Mouse (Mus musculus): ENCODE results near the gene Arl5c. TPM values are rescaled to one million over a fixed set of nuclear protein-coding genes. Genes with fewer than 3 reads are reported as not detected.

The Arl5c gene
- polyA plus RNA-seq, 1 experiment from 2014 or later = 4.0 TPM

DNA sequence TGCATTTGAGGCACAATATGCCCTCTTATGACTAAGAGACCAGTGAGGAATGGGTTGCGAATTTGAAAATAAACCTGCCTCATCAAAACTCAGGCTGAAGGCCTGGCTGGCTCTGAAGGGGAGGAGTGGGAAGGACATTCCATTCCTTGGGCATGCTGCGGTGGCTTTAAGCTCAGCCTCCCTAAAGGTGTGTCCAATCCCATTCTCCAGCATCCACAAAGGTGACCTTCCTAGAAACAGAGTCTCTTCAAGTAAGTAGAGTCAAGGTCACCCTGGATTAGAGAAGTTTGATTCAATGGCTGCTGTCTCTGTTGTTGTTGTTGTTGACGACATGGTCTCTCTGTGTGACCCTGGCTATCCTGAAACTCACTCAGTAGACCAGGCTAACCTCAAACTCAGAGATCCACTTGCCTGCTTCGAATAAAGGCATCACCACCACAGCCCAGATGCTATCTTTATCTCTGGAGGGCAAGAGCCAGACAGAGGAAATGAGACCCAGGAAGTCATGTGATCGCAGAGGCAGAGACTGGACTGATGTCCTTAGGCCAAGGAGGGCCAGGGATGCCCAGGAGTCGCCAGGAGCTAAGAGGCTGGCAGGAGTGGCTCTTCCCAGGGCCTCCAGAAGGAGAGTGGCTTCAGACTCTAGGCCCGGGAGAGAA, 37.2 kb downstream of the Arl5c start:
- H3K36me3 ChIP-seq (ENCODE audit: control insufficient read depth, insufficient read depth, low read length) = no peaks in the 10 kb centered on the region
- no peak for ATAC-seq (ENCODE audit: insufficient number of reproducible peaks, insufficient read depth, low FRiP score, low read depth)
- H3K4me3 ChIP-seq (ENCODE audit: control insufficient read depth in 1 of 2, insufficient read depth in 1 of 2, low read depth in 1 of 2, low read length in 2 of 2) = no peak overlapping the region
- no peak overlapping the region for H3K27ac ChIP-seq (replicated peaks in 1 of 2; ENCODE audit: control insufficient read depth in 1 of 2, insufficient read depth in 1 of 2, low read depth in 2 of 2, low read length in 2 of 2)
- no peaks in the 10 kb centered on the region; the same call in 1 of the 2 replicates for H3K27me3 ChIP-seq (ENCODE audit: control insufficient read depth, insufficient read depth, low read length)
- H3K9ac ChIP-seq (ENCODE audit: low read length) = no peak overlapping the region
- H3K9me3 ChIP-seq (ENCODE audit: control insufficient read depth, low read length) = no peaks in the 10 kb centered on the region
- H3K4me1 ChIP-seq (ENCODE audit: control insufficient read depth in 2 of 2, insufficient read depth in 2 of 2, low read length in 2 of 2) = peaks cover 10% of the 10 kb centered on the region in 2 experiments
- 74% methylated on average over 7 of the region's 7 CpGs for WGBS
- H3K4me2 ChIP-seq (ENCODE audit: low read length) = no peak overlapping the region

DNA sequence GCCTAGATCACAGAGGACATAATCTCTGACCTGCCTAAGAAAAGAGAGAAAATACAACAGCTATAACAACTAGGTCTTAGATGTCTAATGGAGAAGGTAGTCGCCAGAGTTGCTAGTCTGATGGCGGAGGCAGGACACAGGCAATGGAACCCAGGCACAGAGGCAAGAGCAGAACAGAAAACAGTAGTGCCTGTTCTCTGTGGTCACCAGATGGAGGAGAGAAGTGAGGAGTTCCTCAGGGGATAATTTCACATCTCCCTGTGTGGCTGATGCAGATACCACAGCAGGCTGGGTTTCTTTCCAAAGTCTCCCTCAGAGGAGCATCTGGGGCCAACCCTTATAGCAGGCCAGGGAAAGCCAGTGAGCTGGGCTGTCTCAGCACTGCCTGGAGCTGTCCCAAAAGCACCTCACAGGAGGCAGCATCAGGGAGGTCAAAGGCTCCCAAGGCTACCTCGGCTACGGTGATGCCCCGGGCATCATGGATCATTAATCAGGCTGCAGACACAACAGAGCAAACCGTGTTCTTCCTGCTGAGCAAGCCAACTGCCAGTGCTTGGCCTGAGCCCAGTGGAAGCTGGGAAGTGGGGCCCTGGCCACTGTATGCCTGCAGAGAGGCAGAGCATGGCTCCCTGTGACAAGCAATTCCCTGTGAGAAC, 38.9 kb downstream of the Arl5c start:
- H3K36me3 ChIP-seq (ENCODE audit: control insufficient read depth, insufficient read depth, low read length) = no peaks in the 10 kb centered on the region
- H3K4me2 ChIP-seq (ENCODE audit: low read length) = no peak overlapping the region
- no peak overlapping the region for H3K4me3 ChIP-seq (ENCODE audit: control insufficient read depth in 1 of 2, insufficient read depth in 1 of 2, low read depth in 1 of 2, low read length in 2 of 2)
- WGBS = 69% methylated on average over 6 of the region's 6 CpGs
- H3K9ac ChIP-seq (ENCODE audit: low read length) = no peak overlapping the region
- no peak overlapping the region for H3K27ac ChIP-seq (replicated peaks in 1 of 2; ENCODE audit: control insufficient read depth in 1 of 2, insufficient read depth in 1 of 2, low read depth in 2 of 2, low read length in 2 of 2)
- ATAC-seq (ENCODE audit: insufficient number of reproducible peaks, insufficient read depth, low FRiP score, low read depth) = no peak
- no peaks in the 10 kb centered on the region for H3K9me3 ChIP-seq (ENCODE audit: control insufficient read depth, low read length)
- peaks cover 10% of the 10 kb centered on the region in 2 experiments for H3K4me1 ChIP-seq (ENCODE audit: control insufficient read depth in 2 of 2, insufficient read depth in 2 of 2, low read length in 2 of 2)
- no peaks in the 10 kb centered on the region; the same call in 1 of the 2 replicates for H3K27me3 ChIP-seq (ENCODE audit: control insufficient read depth, insufficient read depth, low read length)

DNA sequence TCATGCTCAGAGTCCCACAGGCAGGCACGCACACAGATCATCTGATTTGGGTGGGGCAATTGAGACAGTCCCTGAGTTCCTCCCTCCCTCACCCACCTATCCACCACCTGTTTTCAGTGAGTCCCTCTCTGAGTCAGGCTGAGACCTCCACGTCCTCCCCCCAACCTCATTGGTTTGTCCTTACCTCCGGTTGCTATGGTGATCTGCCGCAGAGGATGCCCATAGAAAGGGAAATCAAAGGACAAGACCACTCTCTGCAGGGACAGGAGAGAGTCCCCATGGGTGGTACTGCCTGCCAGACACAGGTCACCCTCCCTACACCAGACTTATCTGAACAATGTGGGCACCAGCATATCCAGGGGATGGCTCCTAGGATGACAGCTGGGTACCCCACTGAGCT, 40.1 kb downstream of the Arl5c start:
- H3K4me3 ChIP-seq (ENCODE audit: control insufficient read depth in 1 of 2, insufficient read depth in 1 of 2, low read depth in 1 of 2, low read length in 2 of 2) = no peak overlapping the region
- no peaks in the 10 kb centered on the region for H3K9me3 ChIP-seq (ENCODE audit: control insufficient read depth, low read length)
- H3K27ac ChIP-seq (replicated peaks in 1 of 2; ENCODE audit: control insufficient read depth in 1 of 2, insufficient read depth in 1 of 2, low read depth in 2 of 2, low read length in 2 of 2) = no peak overlapping the region
- WGBS = 71% methylated on average over 4 of the region's 4 CpGs
- no peaks in the 10 kb centered on the region for H3K36me3 ChIP-seq (ENCODE audit: control insufficient read depth, insufficient read depth, low read length)
- no peak for ATAC-seq (ENCODE audit: insufficient number of reproducible peaks, insufficient read depth, low FRiP score, low read depth)
- H3K4me2 ChIP-seq (ENCODE audit: low read length) = no peak overlapping the region
- H3K4me1 ChIP-seq (ENCODE audit: control insufficient read depth in 2 of 2, insufficient read depth in 2 of 2, low read length in 2 of 2) = peaks cover 10% of the 10 kb centered on the region in 2 experiments
- no peak overlapping the region for H3K9ac ChIP-seq (ENCODE audit: low read length)
- no peaks in the 10 kb centered on the region; the same call in 1 of the 2 replicates for H3K27me3 ChIP-seq (ENCODE audit: control insufficient read depth, insufficient read depth, low read length)

DNA sequence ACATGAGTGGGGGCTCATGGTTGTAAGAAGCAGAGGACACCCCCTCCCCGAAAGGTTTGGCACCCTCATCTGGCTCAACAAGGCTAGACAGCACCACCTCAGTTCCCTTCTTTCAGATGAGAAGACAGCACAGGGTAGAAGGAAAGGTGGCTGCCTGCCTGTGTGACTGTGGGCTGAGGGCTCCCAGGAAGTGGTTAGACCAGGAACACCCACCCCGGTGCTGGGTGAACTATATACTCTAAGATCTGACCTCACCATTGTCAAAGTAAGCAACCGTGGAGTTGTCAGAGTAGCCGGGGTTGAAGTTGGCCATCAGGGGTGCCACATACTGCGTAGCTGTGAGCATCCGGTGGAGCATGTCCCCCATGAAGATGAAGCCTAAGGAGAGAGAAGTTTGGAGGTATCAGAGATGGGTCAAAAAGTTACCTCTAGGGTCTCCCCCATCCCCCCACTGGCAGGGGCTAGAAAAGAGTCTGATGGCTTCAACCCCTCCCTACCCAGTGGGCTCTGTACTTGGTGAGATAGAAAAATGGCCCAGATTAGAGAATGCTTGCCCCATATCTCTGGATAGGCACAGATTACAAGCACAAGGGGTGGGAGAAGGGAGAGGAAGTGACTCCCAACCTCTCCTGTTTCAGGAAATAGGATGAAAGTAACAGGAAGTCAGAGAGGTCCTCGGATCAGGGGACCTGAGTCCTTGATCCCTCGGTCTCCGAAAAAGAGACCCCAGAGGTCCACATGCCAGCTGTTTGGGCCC, 40.7 kb downstream of the Arl5c start:
- Histone ChIP-seq H3K9me3 (ENCODE audit: control insufficient read depth, low read length) (no peaks in the 10 kb centered on the region), H3K27me3 (ENCODE audit: control insufficient read depth, insufficient read depth, low read length) (no peaks in the 10 kb centered on the region; the same call in 1 of the 2 replicates), H3K36me3 (ENCODE audit: control insufficient read depth, insufficient read depth, low read length) (no peaks in the 10 kb centered on the region), H3K4me2 (ENCODE audit: low read length) (no peak overlapping the region), H3K4me1 (ENCODE audit: control insufficient read depth in 2 of 2, insufficient read depth in 2 of 2, low read length in 2 of 2) (peaks cover 10% of the 10 kb centered on the region in 2 experiments), H3K4me3 (ENCODE audit: control insufficient read depth in 1 of 2, insufficient read depth in 1 of 2, low read depth in 1 of 2, low read length in 2 of 2) (no peak overlapping the region), H3K9ac (ENCODE audit: low read length) (no peak overlapping the region), H3K27ac (replicated peaks in 1 of 2; ENCODE audit: control insufficient read depth in 1 of 2, insufficient read depth in 1 of 2, low read depth in 2 of 2, low read length in 2 of 2) (no peak overlapping the region)
- no peak for ATAC-seq (ENCODE audit: insufficient number of reproducible peaks, insufficient read depth, low FRiP score, low read depth)
- WGBS = 75% methylated on average over 9 of the region's 9 CpGs

DNA sequence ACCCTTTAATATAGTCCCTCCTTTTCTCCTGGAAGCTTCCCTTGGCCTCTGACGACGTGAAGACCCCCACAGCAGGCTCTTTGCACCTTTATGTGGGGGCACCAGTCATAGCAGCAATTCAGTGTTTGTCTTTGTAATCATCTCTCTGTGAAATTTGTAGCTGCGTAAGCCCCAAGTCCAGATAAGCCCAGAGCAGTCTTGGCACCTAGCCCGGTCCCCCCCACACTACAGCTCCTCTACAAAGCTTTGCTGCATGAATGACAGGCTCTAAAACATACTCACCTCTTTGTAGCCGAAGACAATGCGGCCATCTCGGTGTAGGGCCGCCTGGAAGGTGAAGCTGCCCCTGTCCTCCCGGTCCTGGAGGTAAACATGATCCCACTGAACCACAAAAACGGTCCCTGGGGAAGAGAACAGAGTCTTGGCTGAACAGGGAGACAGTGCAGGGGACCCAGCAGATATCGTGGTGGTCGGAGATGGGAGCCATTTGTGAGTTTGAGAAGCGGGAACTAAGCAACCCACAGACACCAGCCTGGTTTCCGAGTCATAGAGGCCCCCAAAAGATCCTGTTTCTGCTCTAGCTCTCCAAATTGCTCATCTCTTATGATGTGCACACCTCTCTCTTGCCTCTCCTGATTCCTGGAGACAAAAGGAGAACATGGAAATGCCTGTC, 41.4 kb downstream of the Arl5c start:
- Histone ChIP-seq H3K9ac (ENCODE audit: low read length) (no peak overlapping the region), H3K4me1 (ENCODE audit: control insufficient read depth in 2 of 2, insufficient read depth in 2 of 2, low read length in 2 of 2) (peaks cover 10% of the 10 kb centered on the region in 2 experiments), H3K36me3 (ENCODE audit: control insufficient read depth, insufficient read depth, low read length) (no peaks in the 10 kb centered on the region), H3K27me3 (ENCODE audit: control insufficient read depth, insufficient read depth, low read length) (no peaks in the 10 kb centered on the region; the same call in 1 of the 2 replicates), H3K27ac (replicated peaks in 1 of 2; ENCODE audit: control insufficient read depth in 1 of 2, insufficient read depth in 1 of 2, low read depth in 2 of 2, low read length in 2 of 2) (no peak overlapping the region), H3K4me3 (ENCODE audit: control insufficient read depth in 1 of 2, insufficient read depth in 1 of 2, low read depth in 1 of 2, low read length in 2 of 2) (no peak overlapping the region), H3K9me3 (ENCODE audit: control insufficient read depth, low read length) (no peaks in the 10 kb centered on the region), H3K4me2 (ENCODE audit: low read length) (peak overlapping the region; percentile 13; the same call in 1 of the 2 replicates)
- ATAC-seq (ENCODE audit: insufficient number of reproducible peaks, insufficient read depth, low FRiP score, low read depth) = no peak
- WGBS = 34% methylated on average over 14 of the region's 14 CpGs

DNA sequence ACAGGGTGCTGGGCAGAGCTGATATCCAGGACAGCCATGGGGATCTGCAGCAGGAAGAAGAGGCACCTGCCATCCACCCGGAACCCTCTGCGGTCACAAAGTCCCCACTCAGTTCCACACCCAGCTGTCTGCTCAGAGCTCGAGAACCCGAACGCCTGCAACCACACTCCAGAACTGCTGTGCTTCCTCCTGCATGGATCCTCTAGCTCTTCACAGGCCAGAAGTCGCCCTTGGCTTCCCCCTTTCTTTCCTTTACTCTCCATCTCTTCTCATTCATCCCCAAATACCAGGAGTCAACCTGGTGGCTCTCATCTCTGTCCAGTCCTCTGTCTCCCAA, 42.1 kb downstream of the Arl5c start:
- no peak overlapping the region for H3K4me2 ChIP-seq (ENCODE audit: low read length)
- no peak overlapping the region for H3K27ac ChIP-seq (replicated peaks in 1 of 2; ENCODE audit: control insufficient read depth in 1 of 2, insufficient read depth in 1 of 2, low read depth in 2 of 2, low read length in 2 of 2)
- H3K9ac ChIP-seq (ENCODE audit: low read length) = no peak overlapping the region
- 87% methylated on average over 6 of the region's 6 CpGs for WGBS
- H3K9me3 ChIP-seq (ENCODE audit: control insufficient read depth, low read length) = no peaks in the 10 kb centered on the region
- no peaks in the 10 kb centered on the region; the same call in 1 of the 2 replicates for H3K27me3 ChIP-seq (ENCODE audit: control insufficient read depth, insufficient read depth, low read length)
- H3K4me3 ChIP-seq (ENCODE audit: control insufficient read depth in 1 of 2, insufficient read depth in 1 of 2, low read depth in 1 of 2, low read length in 2 of 2) = no peak overlapping the region
- ATAC-seq (ENCODE audit: insufficient number of reproducible peaks, insufficient read depth, low FRiP score, low read depth) = no peak
- H3K36me3 ChIP-seq (ENCODE audit: control insufficient read depth, insufficient read depth, low read length) = no peaks in the 10 kb centered on the region
- H3K4me1 ChIP-seq (ENCODE audit: control insufficient read depth in 2 of 2, insufficient read depth in 2 of 2, low read length in 2 of 2) = peaks cover 8 to 10% of the 10 kb centered on the region in 2 experiments

DNA sequence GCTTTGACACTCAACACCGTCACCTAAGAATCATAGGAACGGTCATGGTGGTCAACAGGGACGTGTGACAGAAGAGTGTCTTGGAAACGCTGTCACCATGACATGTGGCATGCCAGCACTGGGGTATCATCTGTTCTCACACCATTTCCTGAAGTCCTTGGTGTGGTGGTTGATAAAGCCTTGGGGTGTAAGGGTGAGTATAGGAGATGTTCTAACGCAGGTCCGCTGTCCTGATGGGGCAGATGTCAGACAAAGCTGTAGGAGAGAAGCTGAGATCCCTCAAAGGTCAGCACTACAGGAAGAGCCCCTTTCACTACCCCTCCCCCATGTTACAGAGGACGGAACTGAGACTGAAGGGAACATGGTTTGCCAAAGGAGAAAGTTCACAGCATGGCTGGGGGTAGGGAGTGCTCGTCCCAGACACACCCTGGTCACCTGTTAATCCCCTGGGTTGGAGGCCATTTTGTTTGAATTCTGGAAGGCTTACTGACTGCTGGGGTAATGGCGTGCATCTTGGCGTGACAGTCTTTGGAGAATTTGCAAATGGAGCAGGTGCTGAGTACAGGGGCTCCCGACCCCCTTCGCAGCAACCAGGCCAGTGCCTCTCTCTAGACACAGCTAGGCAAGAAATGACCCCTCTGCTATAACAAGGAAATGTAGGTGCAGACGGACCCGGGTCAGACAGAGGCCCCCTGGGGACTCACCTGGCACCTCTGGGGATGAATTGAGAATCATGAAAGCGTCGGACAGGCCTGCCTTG, 42.6 kb downstream of the Arl5c start:
- no peak overlapping the region for H3K9ac ChIP-seq (ENCODE audit: low read length)
- no peak overlapping the region for H3K4me3 ChIP-seq (ENCODE audit: control insufficient read depth in 1 of 2, insufficient read depth in 1 of 2, low read depth in 1 of 2, low read length in 2 of 2)
- H3K36me3 ChIP-seq (ENCODE audit: control insufficient read depth, insufficient read depth, low read length) = no peaks in the 10 kb centered on the region
- H3K27me3 ChIP-seq (ENCODE audit: control insufficient read depth, insufficient read depth, low read length) = no peaks in the 10 kb centered on the region; the same call in 1 of the 2 replicates
- no peak overlapping the region for H3K4me2 ChIP-seq (ENCODE audit: low read length)
- peaks cover 8 to 10% of the 10 kb centered on the region in 2 experiments for H3K4me1 ChIP-seq (ENCODE audit: control insufficient read depth in 2 of 2, insufficient read depth in 2 of 2, low read length in 2 of 2)
- no peak for ATAC-seq (ENCODE audit: insufficient number of reproducible peaks, insufficient read depth, low FRiP score, low read depth)
- 76% methylated on average over 16 of the region's 16 CpGs for WGBS
- H3K9me3 ChIP-seq (ENCODE audit: control insufficient read depth, low read length) = no peaks in the 10 kb centered on the region
- no peak overlapping the region for H3K27ac ChIP-seq (replicated peaks in 1 of 2; ENCODE audit: control insufficient read depth in 1 of 2, insufficient read depth in 1 of 2, low read depth in 2 of 2, low read length in 2 of 2)

Data from heart, embryonic 14.5 days (tissue).